Mouse (Mus musculus) olfactory bulb, adult 2 months (tissue): ENCODE data around the gene Chchd6. TPM values are rescaled to one million over a fixed set of nuclear protein-coding genes. Genes with fewer than 3 reads are reported as not detected.
A peak's percentile ranks its signal among the peaks of the same experiment; 100 is the strongest.

Experiments
- H3K27ac ChIP-seq: fragments of 200-500 bp; 2 replicates; pipeline ENCODE4 v1.5.1; 2012; ENCODE audit warnings: low read depth, low read length; ENCODE audit not compliant: insufficient read depth
- H3K4me1 ChIP-seq: fragments of 200-500 bp; 2 replicates; pipeline ENCODE4 v1.6.1; 2012; ENCODE audit warnings: low read length; ENCODE audit not compliant: control insufficient read depth, insufficient read depth
- H3K4me3 ChIP-seq: fragments of 200-500 bp; 2 replicates; pipeline ENCODE4 v1.5.1; 2012; ENCODE audit warnings: mild to moderate bottlenecking, low read depth, low read length, moderate library complexity; ENCODE audit not compliant: insufficient read depth
- CTCF ChIP-seq: fragments of 200-500 bp; IDR thresholded peaks from 2 replicates; pipeline ENCODE4 v1.5.1; 2012; ENCODE audit warnings: low read depth, mild to moderate bottlenecking, low read length, moderate library complexity; ENCODE audit not compliant: insufficient read depth
- POLR2A ChIP-seq: fragments of 200-500 bp; IDR thresholded peaks from 2 replicates; pipeline ENCODE4 v1.6.1; 2012; ENCODE audit warnings: mild to moderate bottlenecking, low read depth, low read length, moderate library complexity; ENCODE audit not compliant: insufficient read depth
- WGBS: fragments of 180-500 bp; shearing (Covaris S2); methylation state at CpG from one replicate; pipeline ENCODE4 v1.1.7; 2018; 5-methylcytosine and 5-hydroxymethylcytosine counted together
- polyA plus RNA-seq: library from polyadenylated mRNA; stranded (reverse); fragments of >200 nt; gene quantifications from 2 replicates; pipeline ENCODE4 v1.2.4, GENCODE M21; 2012; ENCODE audit warnings: low replicate concordance; ENCODE audit not compliant: missing spikeins, insufficient read depth, insufficient read length

The Chchd6 gene
- polyA plus RNA-seq, 1 experiment: not detected

- Histone ChIP-seq H3K27ac (no peak overlapping the region), H3K4me1 (peaks cover 4% of the 10 kb centered on the region), H3K4me3 (no peak overlapping the region)
- 77% methylated on average over 8 of the region's 8 CpGs for WGBS
- TF ChIP-seq CTCF: no peak
Measured at GRCm38 (mm10) chr6:89628045-89628785, 32.8 kb upstream of the Chchd6 start.

GRCm38 (mm10) chr6:89622647-89623046 lies 27.2 kb upstream of the Chchd6 start:
- Histone ChIP-seq H3K27ac (no peak overlapping the region), H3K4me1 (no peaks in the 10 kb centered on the region), H3K4me3 (no peak overlapping the region)
- WGBS: 86% methylated on average over 3 of the region's 3 CpGs
- TF ChIP-seq CTCF: no peak
- no peak for TF ChIP-seq POLR2A

GRCm38 (mm10) chr6:89615373-89615755 lies 19.9 kb upstream of the Chchd6 start:
- Histone ChIP-seq H3K27ac (no peak overlapping the region), H3K4me1 (peaks cover 12% of the 10 kb centered on the region), H3K4me3 (no peak overlapping the region)
- WGBS: 60% methylated on average over 7 of the region's 7 CpGs
- TF ChIP-seq POLR2A: no peak
- TF ChIP-seq CTCF: no peak

- no peak overlapping the region for H3K4me3 ChIP-seq
- peaks cover 12% of the 10 kb centered on the region for H3K4me1 ChIP-seq
- TF ChIP-seq POLR2A (no peak), CTCF (no peak)
- 70% methylated on average over 7 of the region's 7 CpGs for WGBS
- no peak overlapping the region for H3K27ac ChIP-seq
Measured at GRCm38 (mm10) chr6:89614596-89615372, 19.3 kb upstream of the Chchd6 start.

- WGBS: 33% methylated on average over 2 of the region's 2 CpGs
- Histone ChIP-seq H3K4me3 (no peak overlapping the region), H3K27ac (no peak overlapping the region), H3K4me1 (peaks cover 12% of the 10 kb centered on the region)
- TF ChIP-seq POLR2A (no peak), CTCF (no peak)
Measured at GRCm38 (mm10) chr6:89614107-89614471, 18.6 kb upstream of the Chchd6 start.

- 37% methylated on average over 15 of the region's 15 CpGs for WGBS
- H3K4me1 ChIP-seq: peaks cover 12% of the 10 kb centered on the region
- H3K27ac ChIP-seq: peak overlapping the region; percentile 2; the same call in 1 of the 2 replicates
- TF ChIP-seq POLR2A: no peak
- no peak for TF ChIP-seq CTCF
- no peak overlapping the region for H3K4me3 ChIP-seq
Measured at GRCm38 (mm10) chr6:89613336-89614106, 18.1 kb upstream of the Chchd6 start.

GRCm38 (mm10) chr6:89607999-89608398 lies 12.5 kb upstream of the Chchd6 start:
- no peak overlapping the region for H3K27ac ChIP-seq
- TF ChIP-seq CTCF: no peak
- no peak for TF ChIP-seq POLR2A
- H3K4me3 ChIP-seq: no peak overlapping the region
- 63% methylated on average over 4 of the region's 4 CpGs for WGBS
- H3K4me1 ChIP-seq: no peaks in the 10 kb centered on the region

GRCm38 (mm10) chr6:89606096-89606495 lies 10.6 kb upstream of the Chchd6 start:
- Histone ChIP-seq H3K27ac (no peak overlapping the region), H3K4me3 (no peak overlapping the region), H3K4me1 (no peaks in the 10 kb centered on the region)
- 68% methylated on average over 3 of the region's 3 CpGs for WGBS
- TF ChIP-seq POLR2A (no peak), CTCF (no peak)

- TF ChIP-seq POLR2A (no peak), CTCF (no peak)
- Histone ChIP-seq H3K27ac (no peak overlapping the region), H3K4me1 (peaks cover 2% of the 10 kb centered on the region; the same call in 1 of the 2 replicates), H3K4me3 (no peak overlapping the region)
- WGBS: 100% methylated on average over 1 of the region's 1 CpGs
Measured at GRCm38 (mm10) chr6:89596510-89596909, 1.1 kb upstream of the Chchd6 start.
